Mouse (Mus musculus) midbrain, embryonic 13.5 days (tissue): Measurements from ENCODE around the gene Krtap13. TPM values are rescaled to one million over a fixed set of nuclear protein-coding genes. Genes with fewer than 3 reads are reported as not detected.
"Not testable (repeated sequence)": the region's sequence is repeated elsewhere in the genome, so short reads cannot be mapped to it uniquely, and the experiment has no call there.

Source experiments
- ATAC-seq: fragments of 200-750 bp; cut with Nextera tagmentation; 2 replicates; pipeline ENCODE4 v1.8.0; 2017; ENCODE audit warnings: mild to moderate bottlenecking, moderate TSS enrichment, moderate library complexity
- H3K27ac ChIP-seq: fragments of 300-500 bp; sonication (generic); 2 replicates; pipeline ENCODE4 v1.5.1; 2015; ENCODE audit warnings: inconsistent platforms, mild to moderate bottlenecking, moderate library complexity
- H3K27me3 ChIP-seq: fragments of 300-500 bp; sonication (generic); 2 replicates; pipeline ENCODE4 v1.6.1; 2015; ENCODE audit warnings: mild to moderate bottlenecking, inconsistent platforms
- H3K36me3 ChIP-seq: fragments of 300-500 bp; sonication (generic); 2 replicates; pipeline ENCODE4 v1.6.1; 2015; ENCODE audit warnings: mild to moderate bottlenecking, inconsistent platforms
- H3K4me1 ChIP-seq: fragments of 300-500 bp; sonication (generic); replicated peaks from 2 replicates; pipeline ENCODE4 v1.6.1; 2015; ENCODE audit warnings: inconsistent platforms
- H3K4me2 ChIP-seq: fragments of 300-500 bp; sonication (generic); replicated peaks from 2 replicates; pipeline ENCODE4 v1.6.1; 2015; ENCODE audit warnings: moderate library complexity, mild to moderate bottlenecking, inconsistent platforms
- H3K4me3 ChIP-seq: fragments of 300-500 bp; sonication (generic); replicated peaks from 2 replicates; pipeline ENCODE4 v1.5.1; 2015; ENCODE audit warnings: mild to moderate bottlenecking, inconsistent platforms
- H3K9ac ChIP-seq: fragments of 300-500 bp; sonication (generic); replicated peaks from 2 replicates; pipeline ENCODE4 v1.6.1; 2015; ENCODE audit warnings: mild to moderate bottlenecking, inconsistent platforms
- H3K9me3 ChIP-seq: fragments of 300-500 bp; sonication (generic); 2 replicates; pipeline ENCODE4 v1.6.1; 2016; ENCODE audit warnings: mild to moderate bottlenecking, inconsistent platforms
- WGBS: fragments of 180-500 bp; shearing (Covaris S2); methylation state at CpG from one replicate; pipeline ENCODE4 v1.1.7; 2015; 5-methylcytosine and 5-hydroxymethylcytosine counted together
- polyA plus RNA-seq: library from polyadenylated mRNA; unstranded; fragments of >200 nt; fragmentation: Nextera tagmentation; extraction: Ambion mirVana; gene quantifications from 2 replicates; pipeline ENCODE4 v1.2.1, GENCODE M21; 2015

Krtap13 gene
- polyA plus RNA-seq = not detected in 2 replicates

- not testable (repeated sequence) for H3K27ac ChIP-seq, H3K9ac ChIP-seq, H3K9me3 ChIP-seq, H3K36me3 ChIP-seq, H3K4me1 ChIP-seq, H3K4me2 ChIP-seq, H3K27me3 ChIP-seq, H3K4me3 ChIP-seq, ATAC-seq
- WGBS = 95% methylated on average over 3 of the region's 3 CpGs
Measured at GRCm38 (mm10) chr16:88751535-88751934, at the start of gene Krtap13. TSS of gene Krtap13 (minus strand) at chr16:88751635.

- Histone ChIP-seq H3K27ac (no peak overlapping the region), H3K4me3 (no peak overlapping the region), H3K9me3 (no peaks in the 10 kb centered on the region), H3K27me3 (no peaks in the 10 kb centered on the region), H3K36me3 (no peaks in the 10 kb centered on the region), H3K9ac (no peak overlapping the region), H3K4me2 (no peak overlapping the region), H3K4me1 (no peaks in the 10 kb centered on the region)
- no peak for ATAC-seq
- 85% methylated on average over 2 of the region's 2 CpGs for WGBS
Measured at GRCm38 (mm10) chr16:88786786-88787185, 35.4 kb upstream of the Krtap13 start.

- Histone ChIP-seq H3K27ac (no peak within 1 kb of the TSS), H3K27me3 (no peaks in the 10 kb centered on the region), H3K4me2 (no peak within 1 kb of the TSS), H3K36me3 (no peaks in the 10 kb centered on the region), H3K9ac (no peak within 1 kb of the TSS), H3K4me1 (no peaks in the 10 kb centered on the region), H3K9me3 (no peaks in the 10 kb centered on the region), H3K4me3 (no peak within 1 kb of the TSS)
- 94% methylated on average over 5 of the region's 6 CpGs for WGBS
- ATAC-seq = no peak
Measured at GRCm38 (mm10) chr16:88777596-88777995, 26.2 kb upstream of the Krtap13 start, which contains the start of gene Gm5965. TSS of gene Gm5965 (plus strand) at chr16:88777896.

GRCm38 (mm10) chr16:88774106-88774505, 22.7 kb upstream of the Krtap13 start, which contains the start of gene 2310057N15Rik:
TSS of gene 2310057N15Rik (minus strand) at chr16:88774206.
- Histone ChIP-seq H3K9me3 (no peaks in the 10 kb centered on the region), H3K27me3 (no peaks in the 10 kb centered on the region), H3K36me3 (no peaks in the 10 kb centered on the region), H3K9ac (no peak within 1 kb of the TSS), H3K4me3 (no peak within 1 kb of the TSS), H3K4me1 (no peaks in the 10 kb centered on the region), H3K27ac (no peak within 1 kb of the TSS), H3K4me2 (no peak within 1 kb of the TSS)
- WGBS = 95% methylated on average over 2 of the region's 2 CpGs
- ATAC-seq = no peak

- not testable (repeated sequence) for H3K4me1 ChIP-seq, H3K9ac ChIP-seq, H3K9me3 ChIP-seq, H3K27ac ChIP-seq, H3K36me3 ChIP-seq, H3K4me2 ChIP-seq, ATAC-seq, H3K4me3 ChIP-seq, H3K27me3 ChIP-seq
- 90% methylated on average over 3 of the region's 3 CpGs for WGBS
Measured at GRCm38 (mm10) chr16:88758547-88758946, 7.1 kb upstream of the Krtap13 start, which contains the start of gene 2310034C09Rik. TSS of gene 2310034C09Rik (plus strand) at chr16:88758847.

- WGBS = 72% methylated on average over 4 of the region's 4 CpGs
- H3K36me3 ChIP-seq = no peaks in the 10 kb centered on the region
Measured at GRCm38 (mm10) chr16:88747943-88748342, 3.5 kb downstream of the Krtap13 start.

GRCm38 (mm10) chr16:88744750-88745340, 6.6 kb downstream of the Krtap13 start:
- H3K27me3 ChIP-seq = no peaks in the 10 kb centered on the region

More at GRCm38 (mm10) chr16:88747943-88748342, 3.5 kb downstream of the Krtap13 start:
- Histone ChIP-seq H3K9ac (no peak overlapping the region), H3K27ac (no peak overlapping the region), H3K9me3 (no peaks in the 10 kb centered on the region), H3K27me3 (no peaks in the 10 kb centered on the region), H3K4me1 (no peaks in the 10 kb centered on the region), H3K4me3 (no peak overlapping the region), H3K4me2 (no peak overlapping the region)
- no peak for ATAC-seq

GRCm38 (mm10) chr16:88735391-88735790, 16.0 kb downstream of the Krtap13 start:
- WGBS = 70% methylated on average over 2 of the region's 2 CpGs
- Histone ChIP-seq H3K9ac (no peak overlapping the region), H3K27ac (no peak overlapping the region), H3K4me1 (no peaks in the 10 kb centered on the region), H3K27me3 (no peaks in the 10 kb centered on the region), H3K36me3 (no peaks in the 10 kb centered on the region), H3K9me3 (no peaks in the 10 kb centered on the region), H3K4me2 (no peak overlapping the region), H3K4me3 (no peak overlapping the region)
- ATAC-seq = no peak

More at GRCm38 (mm10) chr16:88744750-88745340, 6.6 kb downstream of the Krtap13 start:
- WGBS = 54% methylated on average over 4 of the region's 4 CpGs
- H3K4me1 ChIP-seq = no peaks in the 10 kb centered on the region
- no peak overlapping the region for H3K4me2 ChIP-seq
- H3K4me3 ChIP-seq = no peak overlapping the region
- no peaks in the 10 kb centered on the region for H3K9me3 ChIP-seq
- ATAC-seq = peak; percentile 50; the same call in 1 of the 2 replicates
- H3K27ac ChIP-seq = 0 out of 2 replicates have a peak overlapping the region, but pooled peaks have one; percentile 5
- H3K9ac ChIP-seq = no peak overlapping the region
- no peaks in the 10 kb centered on the region for H3K36me3 ChIP-seq

GRCm38 (mm10) chr16:88728812-88729275, 22.6 kb downstream of the Krtap13 start, which contains the start of gene Krtap13-1:
TSS of gene Krtap13-1 (plus strand) at chr16:88728862.
- no peaks in the 10 kb centered on the region for H3K9me3 ChIP-seq
- H3K4me1 ChIP-seq = no peaks in the 10 kb centered on the region
- H3K36me3 ChIP-seq = no peaks in the 10 kb centered on the region
- no peaks in the 10 kb centered on the region for H3K27me3 ChIP-seq
- H3K4me3 ChIP-seq = no peak within 1 kb of the TSS
- no peak for ATAC-seq
- no peak within 1 kb of the TSS for H3K4me2 ChIP-seq
- H3K27ac ChIP-seq = no peak within 1 kb of the TSS
- 91% methylated on average over 4 of the region's 4 CpGs for WGBS
- H3K9ac ChIP-seq = no peak within 1 kb of the TSS

- 5% methylated on average over 1 of the region's 1 CpGs for WGBS
- no peak overlapping the region for H3K4me2 ChIP-seq
- H3K4me1 ChIP-seq = no peaks in the 10 kb centered on the region
- H3K9ac ChIP-seq = no peak overlapping the region
- no peak overlapping the region for H3K27ac ChIP-seq
- no peaks in the 10 kb centered on the region for H3K9me3 ChIP-seq
- no peak for ATAC-seq
- no peaks in the 10 kb centered on the region for H3K36me3 ChIP-seq
- H3K4me3 ChIP-seq = no peak overlapping the region
- no peaks in the 10 kb centered on the region for H3K27me3 ChIP-seq
Measured at GRCm38 (mm10) chr16:88720031-88720430, 31.4 kb downstream of the Krtap13 start.

GRCm38 (mm10) chr16:88716549-88716948, 34.9 kb downstream of the Krtap13 start:
- no peak overlapping the region for H3K9ac ChIP-seq
- no peak overlapping the region for H3K4me2 ChIP-seq
- no peak for ATAC-seq

GRCm38 (mm10) chr16:88711245-88711644, 40.2 kb downstream of the Krtap13 start:
- Histone ChIP-seq H3K4me1 (no peaks in the 10 kb centered on the region), H3K4me2 (no peak overlapping the region), H3K27me3 (no peaks in the 10 kb centered on the region), H3K36me3 (no peaks in the 10 kb centered on the region), H3K4me3 (no peak overlapping the region), H3K27ac (no peak overlapping the region), H3K9me3 (no peaks in the 10 kb centered on the region), H3K9ac (no peak overlapping the region)
- no peak for ATAC-seq
- 87% methylated on average over 6 of the region's 6 CpGs for WGBS

More at GRCm38 (mm10) chr16:88716549-88716948, 34.9 kb downstream of the Krtap13 start:
- Histone ChIP-seq H3K9me3 (no peaks in the 10 kb centered on the region), H3K27ac (no peak overlapping the region), H3K27me3 (no peaks in the 10 kb centered on the region), H3K4me1 (no peaks in the 10 kb centered on the region), H3K4me3 (no peak overlapping the region), H3K36me3 (no peaks in the 10 kb centered on the region)
